Mouse (Mus musculus) stomach, postnatal 0 days (tissue): ENCODE data around the gene Taar7e.

Experiments used
- CTCF ChIP-seq: IDR thresholded peaks from 2 replicates; pipeline ENCODE4 v1.5.1; 2016; ENCODE audit warnings: antibody characterized with exemption, low read depth, mild to moderate bottlenecking, moderate library complexity
- EP300 ChIP-seq: optimal IDR thresholded peaks from 2 replicates; pipeline ENCODE3; 2016; ENCODE audit warnings: antibody characterized with exemption

DNA sequence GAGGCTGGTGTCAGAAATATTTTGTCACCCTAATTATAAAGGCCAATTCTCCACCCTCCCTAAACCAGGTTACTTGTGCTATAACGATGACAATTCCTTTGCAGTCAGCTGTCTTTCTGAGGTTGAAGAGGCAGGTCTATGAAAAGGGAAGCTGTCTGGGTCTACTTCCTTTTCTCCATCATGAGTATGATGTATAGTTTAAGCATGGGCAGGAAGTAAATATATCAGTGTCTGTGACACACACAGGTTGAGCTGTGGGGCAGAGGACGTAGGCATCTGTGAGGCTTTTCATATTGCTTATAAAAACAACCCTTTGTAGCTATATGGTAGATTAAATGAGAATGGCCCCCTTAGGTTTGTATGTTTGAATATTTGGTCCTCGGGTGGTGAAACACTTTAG is 21.6 kb downstream of the Taar7e start:
- TF ChIP-seq CTCF = no peak
- TF ChIP-seq EP300 = no peak
